Mouse (Mus musculus): ENCODE data around the gene Kcnma1. TPM values are rescaled to one million over a fixed set of nuclear protein-coding genes. Genes with fewer than 3 reads are reported as not detected.

Kcnma1 gene
- polyA plus RNA-seq, 1 experiment from 2014 or later = 0.38 TPM

DNA sequence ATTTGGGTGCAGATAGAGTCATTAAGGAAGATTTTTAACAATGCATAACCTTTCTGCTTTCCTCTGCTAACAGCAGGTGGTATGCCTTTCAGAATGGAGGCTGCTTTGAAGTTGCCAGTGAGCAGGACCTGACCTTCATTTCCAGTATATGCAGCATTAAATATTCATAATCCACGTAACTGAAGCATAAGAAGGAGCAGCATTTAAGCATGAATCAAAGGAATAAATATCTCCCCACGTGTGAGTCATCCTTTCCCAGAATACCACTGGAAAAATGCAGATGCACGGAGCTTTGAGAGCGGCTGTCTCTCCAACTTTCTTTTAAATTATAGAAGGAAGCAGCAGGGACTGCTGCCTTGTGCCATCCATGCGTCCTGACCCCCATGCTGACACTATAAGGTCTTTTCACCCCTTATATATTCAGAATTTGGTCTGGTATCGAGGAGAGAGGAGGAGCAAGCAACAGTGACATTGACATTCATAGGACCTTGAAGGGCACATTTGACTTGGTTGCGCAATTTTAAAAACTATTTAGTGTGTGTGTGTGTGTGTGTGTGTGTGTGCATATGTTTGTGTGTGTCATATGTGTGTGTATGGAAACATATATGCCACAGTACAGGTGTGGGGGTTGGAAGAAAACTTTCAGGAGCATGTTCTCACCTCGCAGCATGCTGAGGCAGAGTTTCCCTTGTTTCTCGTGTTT is 368.8 kb downstream of the Kcnma1 start:
- Histone ChIP-seq H3K4me1 (ENCODE audit: control insufficient read depth, insufficient read depth, low read length) (no peaks in the 10 kb centered on the region), H3K4me2 (ENCODE audit: low read depth, low read length) (no peak overlapping the region), H3K27me3 (ENCODE audit: control insufficient read depth, insufficient read depth, low read length) (peaks cover 31% of the 10 kb centered on the region), H3K36me3 (ENCODE audit: control insufficient read depth, insufficient read depth) (no peaks in the 10 kb centered on the region), H3K4me3 (ENCODE audit: low read length) (no peak overlapping the region), H3K9me3 (replicated peaks; ENCODE audit: control insufficient read depth, low read length) (no peaks in the 10 kb centered on the region), H3K9ac (ENCODE audit: low read length) (no peak overlapping the region), H3K27ac (ENCODE audit: low read length) (no peak overlapping the region)
- WGBS = 70% methylated on average over 9 of the region's 9 CpGs
- ATAC-seq (replicated peaks; ENCODE audit: extremely low read depth, insufficient read depth, low FRiP score) = no peak

DNA sequence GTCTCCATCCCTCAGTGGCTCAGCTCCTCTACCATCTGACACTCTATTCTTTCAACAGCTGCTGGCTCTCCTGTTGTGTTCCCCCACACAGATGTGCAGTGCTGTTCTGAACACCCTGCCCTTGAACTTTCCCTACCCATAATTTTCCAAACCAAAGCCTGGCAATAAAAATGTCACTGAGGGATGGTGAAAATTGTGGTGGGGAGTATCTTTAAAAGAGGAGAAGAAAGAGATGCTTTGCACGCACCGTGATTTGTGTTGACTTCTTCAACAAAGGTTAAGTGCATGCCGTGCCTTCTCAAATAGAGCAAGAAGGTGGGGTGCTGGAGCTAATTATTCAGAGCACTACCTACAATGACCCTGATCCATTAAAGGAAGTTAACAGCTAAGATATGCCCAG is 371.1 kb downstream of the Kcnma1 start:
- no peak overlapping the region for H3K4me2 ChIP-seq (ENCODE audit: low read depth, low read length)
- ATAC-seq (replicated peaks; ENCODE audit: extremely low read depth, insufficient read depth, low FRiP score) = no peak
- H3K9ac ChIP-seq (ENCODE audit: low read length) = no peak overlapping the region
- H3K9me3 ChIP-seq (replicated peaks; ENCODE audit: control insufficient read depth, low read length) = no peaks in the 10 kb centered on the region
- no peak overlapping the region for H3K4me3 ChIP-seq (ENCODE audit: low read length)
- H3K4me1 ChIP-seq (ENCODE audit: control insufficient read depth, insufficient read depth, low read length) = no peaks in the 10 kb centered on the region
- no peaks in the 10 kb centered on the region for H3K36me3 ChIP-seq (ENCODE audit: control insufficient read depth, insufficient read depth)
- 75% methylated on average over 3 of the region's 3 CpGs for WGBS
- H3K27ac ChIP-seq (ENCODE audit: low read length) = no peak overlapping the region
- peaks cover 17% of the 10 kb centered on the region for H3K27me3 ChIP-seq (ENCODE audit: control insufficient read depth, insufficient read depth, low read length)

DNA sequence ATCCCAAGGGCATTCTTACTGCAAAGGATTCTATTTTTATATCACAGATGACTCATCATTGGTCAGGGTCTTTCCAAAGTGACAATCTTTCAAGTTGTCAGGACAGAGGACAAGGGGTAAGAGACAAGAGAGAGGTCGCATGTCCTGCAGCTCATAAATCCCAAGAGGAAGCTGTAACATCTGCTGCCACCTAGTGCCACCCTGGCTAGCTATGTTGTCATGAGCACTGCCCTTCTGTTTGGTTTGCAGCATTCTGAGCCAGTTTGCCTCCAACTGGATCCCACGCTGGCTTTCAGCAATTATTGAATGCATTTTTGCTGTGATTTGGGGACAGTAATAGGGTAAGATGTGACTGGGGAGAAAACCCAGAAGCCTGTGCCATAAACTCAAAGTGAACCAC is 373.6 kb downstream of the Kcnma1 start:
- Histone ChIP-seq H3K4me3 (ENCODE audit: low read length) (no peak overlapping the region), H3K9me3 (replicated peaks; ENCODE audit: control insufficient read depth, low read length) (no peaks in the 10 kb centered on the region), H3K36me3 (ENCODE audit: control insufficient read depth, insufficient read depth) (no peaks in the 10 kb centered on the region), H3K27ac (ENCODE audit: low read length) (no peak overlapping the region), H3K9ac (ENCODE audit: low read length) (no peak overlapping the region), H3K4me1 (ENCODE audit: control insufficient read depth, insufficient read depth, low read length) (no peaks in the 10 kb centered on the region), H3K4me2 (ENCODE audit: low read depth, low read length) (no peak overlapping the region), H3K27me3 (ENCODE audit: control insufficient read depth, insufficient read depth, low read length) (peaks cover 10% of the 10 kb centered on the region)
- 41% methylated on average over 2 of the region's 2 CpGs for WGBS
- ATAC-seq (replicated peaks; ENCODE audit: extremely low read depth, insufficient read depth, low FRiP score) = no peak

DNA sequence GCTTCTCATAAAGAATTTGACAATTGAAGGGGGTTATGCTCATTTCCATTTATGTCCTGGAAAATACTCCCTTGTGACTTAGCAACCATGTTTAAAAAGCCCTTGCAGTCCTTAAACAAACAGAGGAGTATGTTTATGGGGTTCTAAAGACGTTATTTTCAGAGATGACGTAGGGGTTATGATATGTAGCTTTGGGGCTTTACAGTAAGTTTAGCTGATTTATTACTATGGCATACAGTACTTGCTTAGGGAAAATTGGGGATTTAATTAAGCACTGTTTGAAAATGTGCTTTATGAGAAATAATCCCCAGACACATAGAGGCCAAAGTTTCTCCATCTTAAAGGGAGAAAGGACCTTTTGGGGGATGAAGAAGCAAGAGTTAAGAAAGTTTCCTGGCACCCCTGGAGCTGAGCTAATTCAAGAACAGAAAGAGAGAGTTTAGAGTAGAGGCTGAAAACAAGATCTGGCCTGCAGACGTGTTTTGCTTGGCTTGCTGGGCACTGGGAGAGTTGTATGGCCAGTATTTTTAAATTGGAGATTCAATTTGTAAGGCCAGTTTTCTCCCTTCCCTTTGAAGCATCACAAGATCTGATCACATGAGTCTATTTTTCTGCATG is 376.1 kb downstream of the Kcnma1 start:
- no peaks in the 10 kb centered on the region for H3K9me3 ChIP-seq (replicated peaks; ENCODE audit: control insufficient read depth, low read length)
- 59% methylated on average over 3 of the region's 3 CpGs for WGBS
- ATAC-seq (replicated peaks; ENCODE audit: extremely low read depth, insufficient read depth, low FRiP score) = no peak
- H3K9ac ChIP-seq (ENCODE audit: low read length) = no peak overlapping the region
- no peak overlapping the region for H3K27ac ChIP-seq (ENCODE audit: low read length)
- no peak overlapping the region for H3K4me2 ChIP-seq (ENCODE audit: low read depth, low read length)
- H3K27me3 ChIP-seq (ENCODE audit: control insufficient read depth, insufficient read depth, low read length) = peaks cover 2% of the 10 kb centered on the region; the same call in 1 of the 2 replicates
- no peak overlapping the region for H3K4me3 ChIP-seq (ENCODE audit: low read length)
- H3K4me1 ChIP-seq (ENCODE audit: control insufficient read depth, insufficient read depth, low read length) = no peaks in the 10 kb centered on the region
- H3K36me3 ChIP-seq (ENCODE audit: control insufficient read depth, insufficient read depth) = no peaks in the 10 kb centered on the region

- H3K9ac ChIP-seq (ENCODE audit: low read length) = no peak overlapping the region
- H3K27ac ChIP-seq (ENCODE audit: low read length) = no peak overlapping the region
- WGBS = 62% methylated on average over 4 of the region's 4 CpGs
- H3K36me3 ChIP-seq (ENCODE audit: control insufficient read depth, insufficient read depth) = no peaks in the 10 kb centered on the region
- no peak overlapping the region for H3K4me2 ChIP-seq (ENCODE audit: low read depth, low read length)
- no peak overlapping the region for H3K4me3 ChIP-seq (ENCODE audit: low read length)
- no peaks in the 10 kb centered on the region for H3K9me3 ChIP-seq (replicated peaks; ENCODE audit: control insufficient read depth, low read length)
- no peak for ATAC-seq (replicated peaks; ENCODE audit: extremely low read depth, insufficient read depth, low FRiP score)
- H3K4me1 ChIP-seq (ENCODE audit: control insufficient read depth, insufficient read depth, low read length) = no peaks in the 10 kb centered on the region
- H3K27me3 ChIP-seq (ENCODE audit: control insufficient read depth, insufficient read depth, low read length) = no peaks in the 10 kb centered on the region
Measured at GRCm38 (mm10) chr14:23635903-23636302, 378.4 kb downstream of the Kcnma1 start.

GRCm38 (mm10) chr14:23633011-23633595 is 381.2 kb downstream of the Kcnma1 start:
- H3K9ac ChIP-seq (ENCODE audit: low read length) = no peak overlapping the region
- ATAC-seq (replicated peaks; ENCODE audit: extremely low read depth, insufficient read depth, low FRiP score) = no peak
- H3K27ac ChIP-seq (ENCODE audit: low read length) = no peak overlapping the region
- no peaks in the 10 kb centered on the region for H3K9me3 ChIP-seq (replicated peaks; ENCODE audit: control insufficient read depth, low read length)
- 82% methylated on average over 5 of the region's 5 CpGs for WGBS
- H3K27me3 ChIP-seq (ENCODE audit: control insufficient read depth, insufficient read depth, low read length) = no peaks in the 10 kb centered on the region
- no peaks in the 10 kb centered on the region for H3K4me1 ChIP-seq (ENCODE audit: control insufficient read depth, insufficient read depth, low read length)
- H3K36me3 ChIP-seq (ENCODE audit: control insufficient read depth, insufficient read depth) = no peaks in the 10 kb centered on the region
- H3K4me3 ChIP-seq (ENCODE audit: low read length) = no peak overlapping the region
- no peak overlapping the region for H3K4me2 ChIP-seq (ENCODE audit: low read depth, low read length)

- no peak overlapping the region for H3K9ac ChIP-seq (ENCODE audit: low read length)
- WGBS = 25% methylated on average over 6 of the region's 6 CpGs
- H3K9me3 ChIP-seq (replicated peaks; ENCODE audit: control insufficient read depth, low read length) = no peaks in the 10 kb centered on the region
- no peak overlapping the region for H3K4me2 ChIP-seq (ENCODE audit: low read depth, low read length)
- H3K36me3 ChIP-seq (ENCODE audit: control insufficient read depth, insufficient read depth) = no peaks in the 10 kb centered on the region
- H3K4me3 ChIP-seq (ENCODE audit: low read length) = no peak overlapping the region
- H3K27me3 ChIP-seq (ENCODE audit: control insufficient read depth, insufficient read depth, low read length) = no peaks in the 10 kb centered on the region
- ATAC-seq (replicated peaks; ENCODE audit: extremely low read depth, insufficient read depth, low FRiP score) = no peak
- no peak overlapping the region for H3K27ac ChIP-seq (ENCODE audit: low read length)
- H3K4me1 ChIP-seq (ENCODE audit: control insufficient read depth, insufficient read depth, low read length) = peaks cover 12% of the 10 kb centered on the region
Measured at GRCm38 (mm10) chr14:23626925-23627324, 387.4 kb downstream of the Kcnma1 start.

GRCm38 (mm10) chr14:23626114-23626513 is 388.2 kb downstream of the Kcnma1 start:
- no peak for ATAC-seq (replicated peaks; ENCODE audit: extremely low read depth, insufficient read depth, low FRiP score)
- WGBS = 43% methylated on average over 2 of the region's 2 CpGs
- no peaks in the 10 kb centered on the region for H3K9me3 ChIP-seq (replicated peaks; ENCODE audit: control insufficient read depth, low read length)
- H3K9ac ChIP-seq (ENCODE audit: low read length) = no peak overlapping the region
- no peak overlapping the region for H3K27ac ChIP-seq (ENCODE audit: low read length)
- H3K27me3 ChIP-seq (ENCODE audit: control insufficient read depth, insufficient read depth, low read length) = no peaks in the 10 kb centered on the region
- H3K4me1 ChIP-seq (ENCODE audit: control insufficient read depth, insufficient read depth, low read length) = peaks cover 12% of the 10 kb centered on the region
- H3K4me3 ChIP-seq (ENCODE audit: low read length) = no peak overlapping the region
- H3K4me2 ChIP-seq (ENCODE audit: low read depth, low read length) = no peak overlapping the region
- no peaks in the 10 kb centered on the region for H3K36me3 ChIP-seq (ENCODE audit: control insufficient read depth, insufficient read depth)

DNA sequence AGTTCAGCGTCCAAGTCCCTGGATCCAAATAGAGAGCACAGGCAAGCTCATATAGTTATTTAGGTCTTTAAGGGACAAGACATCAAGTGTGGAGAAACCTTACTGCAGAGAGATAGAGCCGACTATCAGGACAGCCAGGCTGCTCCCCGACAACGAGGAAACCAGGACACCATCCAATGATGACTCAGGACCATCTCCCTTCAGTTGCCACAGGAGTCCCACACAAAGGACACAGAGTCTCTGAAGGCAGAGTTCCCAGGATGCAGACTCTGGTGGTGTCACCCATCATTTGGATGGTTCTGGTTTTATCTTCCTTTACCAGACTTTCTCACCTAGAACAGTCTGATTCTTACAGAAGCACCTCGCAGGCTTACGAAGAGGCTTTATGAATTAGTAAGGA is 388.9 kb downstream of the Kcnma1 start:
- 86% methylated on average over 6 of the region's 6 CpGs for whole genome bisulfite sequencing
- Histone ChIP-seq H3K4me3 (ENCODE audit: low read length) (no peak overlapping the region), H3K4me2 (ENCODE audit: low read depth, low read length) (no peak overlapping the region), H3K36me3 (ENCODE audit: control insufficient read depth, insufficient read depth) (no peaks in the 10 kb centered on the region), H3K9ac (ENCODE audit: low read length) (no peak overlapping the region), H3K27ac (ENCODE audit: low read length) (no peak overlapping the region), H3K27me3 (ENCODE audit: control insufficient read depth, insufficient read depth, low read length) (no peaks in the 10 kb centered on the region), H3K4me1 (ENCODE audit: control insufficient read depth, insufficient read depth, low read length) (peaks cover 12% of the 10 kb centered on the region), H3K9me3 (replicated peaks; ENCODE audit: control insufficient read depth, low read length) (no peaks in the 10 kb centered on the region)
- ATAC-seq (replicated peaks; ENCODE audit: extremely low read depth, insufficient read depth, low FRiP score) = no peak
